Mouse (Mus musculus) kidney, postnatal 36 days (tissue): ENCODE data around the gene Lekr1.
"Not testable (repeated sequence)": the region's sequence is repeated elsewhere in the genome, so short reads cannot be mapped to it uniquely, and the experiment has no call there.

Experiments used
- DNase-seq, 2 experiments: peaks; one replicate each; pipeline ENCODE4 v3.0.0; 2021 to 2022; ENCODE audit warnings: mixed read lengths in 2 of 2

The Lekr1 gene

DNA sequence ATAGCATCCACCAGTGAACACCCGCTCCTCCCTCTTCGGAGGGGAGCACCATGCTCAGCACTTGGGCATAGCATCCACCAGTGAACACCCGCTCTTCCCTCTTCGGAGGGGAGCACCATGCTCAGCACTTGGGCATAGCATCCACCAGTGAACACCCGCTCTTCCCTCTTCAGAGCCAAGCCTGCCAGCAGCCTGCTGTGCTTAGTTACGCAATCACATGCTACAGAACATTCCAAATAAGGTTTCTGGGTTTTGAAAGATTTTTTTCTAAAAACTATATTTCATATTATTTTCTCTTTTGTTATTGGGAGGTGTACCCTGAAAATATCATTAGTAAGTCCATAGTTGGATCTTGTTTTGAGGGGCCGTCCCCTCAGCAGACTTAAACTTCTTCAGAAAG lies 103.6 kb downstream of the Lekr1 start:
- DNase-seq, result not testable (repeated sequence)

DNA sequence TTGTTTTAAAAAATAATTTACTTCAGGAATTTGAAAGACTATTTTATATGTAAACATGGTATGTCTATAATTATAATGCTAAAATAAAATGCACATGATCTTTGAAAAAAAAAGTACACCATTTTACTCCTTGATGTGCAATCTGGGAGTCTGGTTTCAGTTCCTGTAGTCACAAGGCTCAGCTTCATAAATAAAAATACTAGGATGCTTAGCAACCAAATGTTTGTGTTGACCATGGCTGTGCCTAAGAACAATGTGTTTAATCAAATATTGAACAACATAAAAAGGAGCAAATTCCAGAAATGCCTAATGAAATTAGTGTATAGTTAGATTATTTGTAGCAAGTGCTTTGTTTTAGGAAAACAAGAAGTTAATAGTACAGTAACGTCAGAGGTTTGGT lies 107.9 kb downstream of the Lekr1 start:
- DNase-seq, result no peak

DNA sequence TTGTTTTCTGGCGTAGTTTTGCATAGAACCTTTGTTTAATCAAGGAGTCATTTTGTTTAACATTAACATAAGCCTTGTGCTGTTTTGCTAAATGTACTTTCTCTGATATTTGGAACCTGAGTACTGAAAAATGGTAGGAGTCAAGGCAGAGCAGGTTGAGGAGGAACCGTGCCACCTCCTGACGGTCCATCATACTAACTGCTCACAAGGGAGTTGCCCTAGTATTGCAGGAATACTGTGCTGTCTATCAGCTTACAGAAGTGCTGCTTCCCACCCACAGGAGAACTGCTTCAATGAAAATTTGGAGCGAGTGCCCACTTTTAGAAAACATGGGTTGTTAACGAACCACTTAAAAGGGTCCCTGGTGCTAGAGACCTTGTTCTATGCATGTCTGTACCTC lies 109.1 kb downstream of the Lekr1 start:
- DNase-seq, result no peak

DNA sequence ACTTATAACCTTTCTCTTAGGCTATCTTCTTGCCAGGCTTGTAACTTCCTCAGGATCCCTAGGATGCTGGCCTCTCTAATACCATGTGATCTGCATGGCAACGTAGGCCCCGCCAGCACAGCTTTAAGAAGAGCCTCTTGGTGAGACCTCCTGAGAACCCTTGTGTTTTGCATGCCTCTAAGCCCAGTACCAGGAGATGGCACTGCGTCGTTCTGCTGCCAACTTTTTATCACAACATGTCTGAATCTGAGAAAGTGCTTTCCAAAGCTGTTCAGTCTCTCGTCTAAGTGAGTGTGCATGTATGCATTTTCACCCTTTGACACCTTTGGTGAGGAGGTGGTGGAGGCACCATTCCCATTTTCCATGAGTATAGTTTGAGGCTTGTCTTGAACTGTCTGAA lies 116.2 kb downstream of the Lekr1 start:
- DNase-seq, result no peak

DNA sequence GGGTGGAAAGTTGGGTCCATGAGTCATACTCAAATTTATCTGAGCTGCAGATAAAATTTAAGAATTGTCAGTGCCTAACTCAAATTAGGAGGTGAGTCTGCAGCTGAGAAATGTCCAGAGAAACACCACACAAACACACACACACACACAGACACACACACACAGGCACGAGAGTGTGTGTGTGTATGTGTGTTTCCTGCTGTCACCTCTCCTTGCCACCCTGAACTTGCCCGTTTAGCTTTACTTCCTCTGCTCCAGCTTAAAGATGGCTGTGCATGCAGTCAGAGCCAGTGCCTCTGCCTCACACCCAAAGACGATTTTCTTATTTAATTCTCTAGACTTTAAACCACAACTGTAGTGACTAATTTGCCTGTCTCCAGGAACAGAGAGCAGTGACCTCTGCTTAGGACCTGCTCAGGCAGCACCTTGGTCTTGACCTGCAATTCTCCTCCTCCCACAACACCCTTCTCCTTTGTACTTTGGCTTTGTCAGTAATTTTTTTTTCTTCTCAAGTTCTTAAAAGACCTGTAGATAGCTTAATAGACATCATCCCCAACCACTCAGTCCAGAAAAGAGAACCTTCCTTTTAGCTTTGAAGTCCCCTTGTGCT lies 124.2 kb downstream of the Lekr1 start:
- DNase-seq, result peak; percentile 47 to 71

DNA sequence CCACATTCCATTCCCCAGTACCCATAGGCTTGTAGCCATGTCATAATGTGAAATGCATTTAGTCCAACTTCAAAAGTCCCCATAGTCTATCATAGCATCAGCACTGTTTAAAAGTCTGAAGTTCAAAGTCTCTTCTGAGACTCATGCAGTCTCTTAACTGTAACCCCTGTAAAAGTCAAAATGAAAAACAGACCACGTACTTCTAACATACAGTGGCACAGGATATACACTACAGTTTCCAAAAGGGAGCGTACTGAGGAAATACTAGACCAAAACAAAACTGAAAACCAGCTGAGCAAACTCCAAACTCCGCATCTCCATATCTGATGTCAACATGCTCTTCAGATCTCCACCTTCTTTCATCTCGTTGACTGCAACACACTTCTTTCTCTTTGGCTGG lies 127.5 kb downstream of the Lekr1 start:
- DNase-seq, result no peak

DNA sequence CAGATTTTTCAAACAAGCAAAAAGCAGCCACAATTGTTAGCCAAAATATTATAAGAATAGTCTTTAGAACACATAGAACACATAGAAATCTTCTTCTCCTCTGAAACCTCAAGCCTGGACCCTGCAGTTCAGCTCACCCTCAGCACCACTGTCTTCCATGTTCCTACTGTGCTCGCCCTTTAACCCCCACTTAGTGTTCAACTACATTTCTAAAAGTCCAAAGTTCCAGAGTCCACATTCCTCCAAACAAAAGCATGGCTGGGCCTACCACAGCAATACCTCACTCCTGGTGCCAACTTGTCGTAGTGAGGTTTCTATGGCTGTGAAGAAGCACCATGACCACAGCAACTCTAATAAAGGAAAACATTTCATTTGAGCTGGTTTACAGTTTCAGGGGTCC lies 128.7 kb downstream of the Lekr1 start:
- peak; percentile 50 to 71 for DNase-seq

DNA sequence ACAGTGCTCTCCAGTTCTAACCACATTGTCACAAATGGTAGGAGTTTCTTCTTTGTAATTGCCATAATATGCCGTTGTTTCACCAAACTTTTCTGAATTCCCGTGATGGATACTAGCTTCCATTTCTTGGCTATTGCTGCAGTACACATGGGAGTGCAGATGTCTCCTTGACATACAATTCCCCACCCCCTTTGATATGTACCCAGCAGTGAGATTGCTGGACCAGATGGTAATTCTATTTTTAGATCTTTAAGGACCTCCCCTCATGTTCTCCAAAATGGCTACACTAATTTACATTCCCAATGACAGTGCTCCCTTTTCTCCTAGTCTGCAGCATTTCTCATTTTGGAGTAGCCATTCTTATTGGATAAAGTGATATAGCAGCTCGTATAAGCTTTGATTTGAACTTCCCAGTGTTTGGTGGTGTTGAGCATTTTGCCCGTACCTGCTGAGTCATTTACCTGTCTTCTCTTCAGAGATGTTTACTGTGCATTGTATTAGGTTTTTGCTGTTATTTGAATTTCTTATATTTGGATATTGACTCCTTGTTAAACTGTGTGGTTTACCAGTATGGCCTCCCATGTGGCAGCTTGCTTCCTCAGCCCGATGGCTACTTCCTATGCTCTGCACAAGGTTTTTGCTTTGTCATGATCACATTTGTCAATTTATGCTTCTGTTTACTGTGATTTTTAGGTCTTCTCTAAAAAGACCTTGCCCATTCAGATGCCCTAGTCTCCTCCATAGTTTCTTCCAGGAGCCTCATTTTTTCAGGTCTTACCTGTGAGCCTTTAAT lies 131.5 kb downstream of the Lekr1 start:
- no peak for DNase-seq

DNA sequence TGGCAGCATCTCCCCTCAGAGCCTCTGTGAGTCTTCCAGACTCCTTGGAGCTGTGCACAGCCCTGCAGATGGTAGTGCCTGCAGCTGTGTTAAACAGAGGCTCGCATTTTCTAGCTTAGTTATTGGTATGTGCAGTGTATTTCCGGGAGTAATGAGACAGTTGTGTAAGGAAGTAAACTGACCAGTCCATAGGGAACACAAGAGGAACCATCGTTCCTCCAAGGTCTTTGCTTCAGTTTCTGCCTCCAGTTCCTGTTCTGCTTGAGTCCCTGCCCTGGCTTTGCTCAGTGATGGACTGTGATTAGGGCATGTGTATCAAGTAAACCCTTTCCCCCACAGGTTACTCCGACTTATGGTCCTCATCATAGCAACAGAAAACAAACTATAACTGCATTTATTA lies 134.9 kb downstream of the Lekr1 start:
- no peak for DNase-seq

DNA sequence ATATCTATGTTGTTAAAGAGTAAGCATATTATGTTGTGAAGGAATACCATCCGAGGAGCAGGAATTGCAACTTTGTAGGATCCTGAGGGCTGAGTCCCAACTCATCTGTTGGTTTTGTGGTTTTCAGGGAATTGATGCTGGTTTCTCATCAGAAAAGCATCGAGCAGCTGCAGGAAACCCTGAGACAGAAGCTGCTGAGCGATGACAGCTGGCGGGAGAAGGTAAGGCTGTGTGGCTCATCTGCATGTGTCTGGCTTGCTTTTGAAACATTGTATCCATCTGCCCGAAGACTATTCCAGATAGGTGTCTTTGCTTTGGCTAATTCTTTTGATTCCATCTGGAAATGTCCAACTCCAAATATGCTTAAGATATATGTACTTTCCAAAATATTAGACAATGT lies 136.2 kb downstream of the Lekr1 start:
- DNase-seq, result no peak

DNA sequence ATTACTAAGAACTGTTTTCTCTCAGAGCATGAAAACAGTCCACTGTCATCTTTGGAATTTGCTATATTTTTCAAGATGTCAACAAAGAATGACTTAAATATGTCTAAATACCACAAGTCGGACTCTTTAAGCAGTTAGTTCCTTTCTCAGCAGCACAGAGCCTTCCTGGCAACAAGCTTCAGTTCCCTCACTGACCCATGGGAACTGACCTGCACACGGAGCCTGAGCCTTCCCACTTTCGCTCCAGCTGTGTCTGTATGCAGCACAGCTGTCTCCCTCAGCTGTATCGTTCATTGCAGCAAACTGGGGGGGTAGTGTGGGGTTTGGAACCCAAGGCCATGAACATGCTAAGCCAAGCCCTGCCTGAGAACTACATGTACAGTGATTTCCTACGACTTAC lies 136.8 kb downstream of the Lekr1 start:
- DNase-seq, result no peak

DNA sequence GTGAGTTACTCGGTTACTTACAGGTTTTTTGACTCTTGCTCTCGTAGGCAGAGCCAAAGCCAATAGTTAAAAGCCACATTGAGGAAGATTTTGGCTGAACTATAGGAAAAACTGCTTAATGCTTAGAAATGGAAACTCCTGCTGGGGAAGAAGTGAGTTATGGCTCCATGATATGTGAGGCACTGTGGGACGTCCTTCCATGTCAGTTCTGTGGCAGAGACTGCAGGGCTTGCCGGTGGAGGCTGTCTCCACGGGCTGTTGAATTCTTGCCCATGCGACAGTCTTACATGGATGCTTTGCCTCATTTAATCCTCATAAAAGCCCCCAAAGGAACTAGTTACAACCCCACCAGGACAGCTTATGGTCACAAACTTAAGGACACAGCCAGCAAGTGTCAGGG lies 148.9 kb downstream of the Lekr1 start:
- no peak for DNase-seq

DNA sequence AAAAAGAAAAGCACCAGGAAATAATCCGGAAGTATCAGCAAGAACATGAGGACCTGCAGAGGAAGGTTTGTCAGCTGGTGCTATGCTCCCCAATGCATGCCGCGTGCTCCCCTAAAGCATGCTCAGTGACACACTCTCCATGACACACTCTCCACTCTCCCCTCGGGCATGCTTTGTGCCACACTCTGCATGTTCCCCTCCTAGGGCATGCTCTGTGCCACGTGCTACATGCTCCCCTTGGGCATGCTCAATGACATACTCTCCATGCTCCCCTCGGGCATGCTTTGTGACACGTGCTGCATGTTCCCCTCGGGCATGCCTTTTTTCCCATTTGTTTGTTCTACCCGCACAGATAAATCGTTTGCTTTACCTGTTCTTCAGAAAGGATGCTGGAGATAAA lies 150.0 kb downstream of the Lekr1 start:
- no peak for DNase-seq

DNA sequence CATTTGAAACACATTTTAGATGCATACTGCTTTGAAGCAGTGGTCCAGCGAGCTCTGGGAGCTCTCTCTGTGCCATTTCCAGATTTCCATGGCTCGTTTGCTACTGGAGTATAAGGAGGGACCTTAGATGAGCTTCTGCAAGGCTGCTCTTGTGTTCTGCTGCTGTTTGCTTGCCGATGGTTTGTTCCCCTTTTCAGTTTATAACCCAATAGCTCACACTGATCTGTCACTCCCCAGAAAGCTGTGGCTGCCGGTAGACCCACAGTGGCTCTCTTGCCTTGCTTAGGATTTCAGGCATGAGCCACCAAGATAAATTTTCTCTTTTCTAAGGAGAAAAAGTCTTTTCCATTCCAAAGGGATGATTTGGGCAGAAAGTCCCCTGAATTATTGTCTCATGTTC lies 152.6 kb downstream of the Lekr1 start:
- DNase-seq, result no peak

DNA sequence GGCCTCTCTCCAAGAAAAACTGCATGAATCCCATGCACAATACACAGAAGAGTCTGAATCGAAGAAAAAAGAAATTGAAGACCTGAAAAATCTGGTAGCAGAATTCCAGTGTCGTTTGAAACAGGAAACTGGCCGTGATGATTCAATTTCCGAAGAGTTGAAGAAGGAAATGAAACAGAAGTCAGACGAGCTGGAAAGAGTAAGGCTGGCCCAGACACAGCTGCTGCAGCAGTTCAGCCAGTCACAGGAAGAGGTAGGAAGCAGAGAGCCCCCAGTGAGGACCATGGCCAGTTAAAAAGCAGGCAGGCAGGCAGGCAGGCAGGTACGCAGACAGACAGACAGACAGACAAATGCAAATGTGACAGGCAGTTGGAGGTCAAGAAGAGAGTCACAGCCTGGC lies 153.8 kb downstream of the Lekr1 start:
- no peak for DNase-seq

DNA sequence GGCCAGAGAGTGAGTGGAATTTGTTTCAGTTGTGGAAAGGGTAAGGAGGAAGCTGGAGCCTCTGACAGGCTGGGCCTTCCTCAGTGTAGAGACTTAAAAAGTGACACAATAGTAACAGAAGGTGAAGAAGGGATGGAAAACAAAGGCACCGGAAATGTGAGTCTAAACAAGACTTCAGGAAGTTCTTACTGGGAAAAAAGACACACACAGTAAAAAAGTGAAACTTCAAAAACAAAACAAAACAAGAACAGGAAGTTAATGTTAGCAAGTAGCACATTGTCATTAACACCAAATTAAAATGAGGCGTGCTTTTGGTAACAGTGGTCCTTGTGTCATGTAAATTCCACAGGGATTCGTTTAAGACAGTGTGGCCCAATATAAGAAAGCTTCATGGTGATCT lies 158.9 kb downstream of the Lekr1 start:
- DNase-seq, result no peak

DNA sequence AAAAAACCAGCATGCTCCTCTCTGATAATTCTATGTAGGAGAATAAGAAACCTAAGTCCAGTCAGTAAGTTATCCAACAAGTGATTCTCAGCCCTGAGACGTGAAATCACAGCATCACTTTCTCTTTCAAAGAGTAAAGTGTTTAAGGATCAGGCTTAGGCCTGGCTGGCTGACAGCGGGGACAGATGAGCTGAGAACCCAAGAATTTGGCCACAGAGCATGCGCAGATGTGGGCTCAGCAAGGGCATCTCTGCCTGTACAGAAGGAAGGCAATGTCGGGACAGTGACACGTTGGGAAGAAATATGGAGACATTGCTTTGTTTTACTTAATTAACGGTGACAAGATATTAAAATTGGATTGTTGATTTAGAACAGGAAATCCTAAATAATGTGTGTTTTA lies 160.7 kb downstream of the Lekr1 start:
- DNase-seq, result no peak

DNA sequence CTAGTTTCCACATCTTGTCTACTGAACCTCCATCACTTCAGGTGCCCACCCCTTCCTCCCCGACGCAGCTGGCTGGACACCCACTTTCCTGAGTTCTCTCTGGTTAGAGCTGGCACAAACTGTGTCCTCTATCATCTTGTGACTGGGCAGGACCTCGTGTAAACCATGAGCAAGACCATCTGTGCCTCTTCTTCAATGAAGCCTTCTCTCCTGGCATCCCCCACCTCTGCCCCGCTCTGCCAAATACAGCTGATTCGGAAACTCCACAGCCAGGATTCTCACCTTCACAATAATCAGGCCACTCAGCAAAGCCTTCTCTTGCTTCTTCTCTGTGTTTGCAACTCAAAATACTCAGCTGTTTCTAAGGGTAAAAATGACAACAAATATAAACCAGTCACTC lies 161.4 kb downstream of the Lekr1 start:
- DNase-seq, result no peak

DNA sequence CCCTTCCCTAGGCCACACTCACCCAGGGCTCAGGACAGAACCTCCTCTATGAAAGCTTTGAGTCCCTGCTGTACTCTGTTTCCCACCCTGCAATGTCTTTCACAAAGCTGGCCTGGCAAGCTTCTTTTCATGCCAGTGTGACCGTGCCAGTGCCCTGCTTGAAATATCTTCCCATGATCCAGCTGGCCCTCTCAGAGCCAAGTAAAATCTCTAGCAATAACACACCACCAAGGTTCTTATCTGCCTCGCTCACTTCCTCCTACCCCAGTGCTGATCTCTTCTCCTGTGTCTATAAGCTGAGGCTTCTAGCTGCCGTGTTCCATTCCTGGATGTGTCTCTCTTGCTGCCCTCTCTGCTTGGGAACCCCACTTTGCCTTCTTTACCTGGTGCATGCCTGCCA lies 162.0 kb downstream of the Lekr1 start:
- no peak for DNase-seq

DNA sequence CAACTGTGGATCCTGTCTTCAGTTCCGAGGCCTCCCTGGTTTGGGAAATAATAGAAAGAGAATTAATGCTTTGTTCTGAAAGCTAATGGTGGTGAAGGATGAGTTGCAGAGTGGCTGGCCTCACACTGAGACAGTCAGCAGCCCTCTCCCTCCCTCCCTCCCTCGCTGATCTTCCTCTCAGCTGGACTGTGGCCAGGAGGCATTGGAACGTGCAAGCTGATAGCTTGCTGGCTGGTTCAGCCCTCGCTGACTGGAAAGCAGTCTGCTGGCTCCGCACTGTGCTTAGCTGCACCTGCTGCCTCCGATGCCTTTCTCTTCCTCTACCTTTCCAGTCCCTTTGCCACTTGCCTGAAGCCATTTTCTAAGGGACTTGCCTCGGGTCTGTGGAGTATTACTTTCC lies 163.2 kb downstream of the Lekr1 start:
- DNase-seq, result peak; percentile 85 to 91

DNA sequence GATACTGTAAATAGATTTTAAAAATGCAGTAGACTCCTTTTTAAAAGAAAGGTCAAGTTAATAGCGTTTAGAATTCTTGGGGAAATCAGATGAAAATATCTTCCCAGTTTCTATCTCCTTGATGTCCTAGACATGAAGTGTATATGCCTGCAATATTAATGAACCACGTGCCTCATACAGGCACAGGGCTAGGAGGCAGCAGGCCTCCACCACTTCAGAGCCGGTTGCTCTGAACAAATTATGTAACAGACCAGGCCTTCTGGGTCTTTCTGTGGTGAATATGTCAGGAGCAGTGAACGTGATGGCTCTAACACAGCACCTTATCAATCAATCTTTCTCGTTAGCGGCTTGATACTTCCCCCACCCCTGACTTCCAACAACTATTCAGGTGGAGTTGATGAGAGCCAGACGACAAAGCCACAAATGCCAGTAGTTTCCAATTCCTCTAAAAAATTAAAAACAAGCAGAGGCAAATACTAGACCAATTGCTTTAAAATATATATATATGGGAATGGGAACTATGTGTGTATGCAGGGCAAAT lies 164.0 kb downstream of the Lekr1 start:
- no peak for DNase-seq

DNA sequence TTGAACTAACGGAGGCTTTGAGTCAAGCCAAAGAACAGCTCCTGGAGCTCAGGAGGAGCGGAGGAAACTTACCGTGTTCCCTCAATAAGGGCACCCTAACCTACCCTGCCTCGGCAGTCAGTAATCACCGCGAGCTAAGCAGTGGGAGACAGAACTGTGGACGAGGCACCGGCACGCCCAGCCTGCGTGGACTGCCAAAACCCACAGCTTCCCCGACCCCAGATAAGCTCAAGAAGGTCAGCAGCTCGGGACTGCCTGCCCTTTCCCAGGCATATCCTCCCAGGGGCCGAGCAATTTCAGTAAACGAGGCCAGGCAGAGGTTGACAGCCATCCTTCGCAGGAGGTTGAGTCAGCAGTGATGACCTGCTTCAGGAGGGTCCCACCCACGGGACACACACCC lies 164.8 kb downstream of the Lekr1 start:
- peak; percentile 5 to 16 for DNase-seq

DNA sequence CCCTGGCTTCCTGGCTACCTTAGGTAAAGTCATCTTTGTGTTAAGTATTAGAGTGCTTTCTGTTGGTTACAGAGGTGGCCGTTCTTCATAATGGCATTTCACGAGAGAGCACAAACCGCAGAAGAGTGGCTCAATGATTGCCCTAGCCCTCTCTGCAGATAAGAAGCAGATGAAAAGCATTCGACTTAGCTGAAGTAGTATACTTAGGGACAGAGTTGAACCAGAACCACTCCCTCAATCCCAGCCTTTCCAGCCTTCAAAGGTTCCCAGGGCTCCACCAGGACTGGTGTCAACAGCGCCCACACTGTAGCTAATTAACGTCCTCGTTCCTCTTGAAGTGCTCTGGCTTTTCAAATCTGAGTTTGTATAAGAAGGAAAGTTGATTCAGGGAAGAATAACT lies 166.4 kb downstream of the Lekr1 start:
- no peak for DNase-seq

DNA sequence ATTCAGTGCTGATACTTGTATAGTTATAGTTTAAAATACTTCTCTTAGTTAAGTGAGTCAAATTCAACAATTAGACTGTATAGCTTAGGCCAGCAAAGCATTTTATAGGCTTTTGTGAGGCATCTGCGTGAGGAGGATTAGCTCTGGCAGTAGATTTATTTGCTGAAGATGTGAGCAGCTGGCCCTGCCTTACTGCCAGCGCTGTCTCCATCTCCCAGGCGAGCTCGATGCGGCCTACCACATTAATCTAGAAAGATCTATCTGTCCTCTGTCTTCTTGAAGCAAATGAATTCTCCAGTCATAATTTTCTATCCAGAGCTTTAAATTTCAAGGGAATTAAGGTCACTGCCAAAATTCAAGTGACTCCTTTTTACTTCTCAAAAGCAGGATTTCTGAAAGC lies 170.4 kb downstream of the Lekr1 start:
- no peak for DNase-seq

DNA sequence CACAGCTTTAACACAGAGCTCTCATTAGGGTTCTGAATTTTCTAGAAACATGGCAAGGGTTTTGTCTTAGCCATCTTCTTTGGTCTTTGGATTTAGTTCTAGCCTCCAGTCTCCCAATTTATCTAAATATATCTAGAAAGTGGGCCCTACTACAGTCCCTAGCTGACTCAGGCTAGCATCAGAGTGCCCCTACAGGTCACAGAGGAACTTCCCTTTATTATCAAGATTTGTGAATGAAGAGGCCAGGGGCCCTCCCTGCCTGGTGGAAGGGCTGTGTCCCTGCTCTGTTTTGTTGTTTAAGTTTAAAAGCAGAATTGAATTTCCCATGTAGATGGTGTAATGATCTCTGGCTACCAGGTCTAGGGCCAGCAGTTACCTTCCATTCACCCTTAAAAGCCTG lies 173.6 kb downstream of the Lekr1 start:
- DNase-seq, result no peak
